7 mouse cellular contexts compared by ENCODE assay signal in the genomic region with DNA sequence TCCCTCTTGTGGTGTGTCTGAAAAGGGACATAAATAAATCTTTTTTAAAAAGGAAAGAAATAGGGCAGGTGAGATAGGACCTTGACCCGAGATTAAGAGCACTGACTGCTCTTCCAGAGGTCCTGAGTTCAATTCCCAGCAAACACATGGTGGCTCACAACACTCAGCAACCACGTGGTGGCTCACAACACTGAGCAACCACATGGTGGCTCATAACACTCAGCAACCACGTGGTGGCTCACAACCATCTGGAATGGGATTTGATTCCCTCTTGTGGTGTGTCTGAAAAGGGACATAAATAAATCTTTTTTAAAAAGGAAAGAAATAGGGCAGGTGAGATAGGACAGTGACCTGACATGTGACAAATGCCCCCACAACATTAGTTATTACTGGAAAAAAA. TPM values are rescaled to one million over a fixed set of nuclear protein-coding genes. Genes with fewer than 3 reads are reported as not detected.
A peak's percentile ranks its signal among the peaks of the same experiment; 100 is the strongest.
DNase-seq lines count a peak whose midpoint lies in the region; ATAC-seq and TF ChIP-seq lines count a peak whose summit lies in the region.
"Not testable (repeated sequence)": the region's sequence is repeated elsewhere in the genome, so short reads cannot be mapped to it uniquely, and the experiment has no call there.

No protein-coding gene starts in this region.

- not testable (repeated sequence) for H3K27ac ChIP-seq in gastrocnemius, adult 2 months; intestine, postnatal 0 days (ENCODE audit: low read depth, low read length); layer of hippocampus, adult 2 months; lung, postnatal 0 days (ENCODE audit: low read length); neural tube, embryonic 11.5 days (ENCODE audit: low read depth, low read length)

- TF ChIP-seq CTCF in gastrocnemius, adult 2 months (IDR thresholded peaks at IDR 0.05): peak; percentile 53
- peak; percentile 67 for TF ChIP-seq CTCF in intestine, postnatal 0 days (IDR thresholded peaks at IDR 0.05; ENCODE audit: low read depth)
- peak; percentile 47 for TF ChIP-seq CTCF in layer of hippocampus, adult 2 months (conservative IDR thresholded peaks at IDR 0.05)
- peak; percentile 71 for TF ChIP-seq CTCF in lung, postnatal 0 days (IDR thresholded peaks at IDR 0.05)

- not testable (repeated sequence) for H3K4me1 ChIP-seq in intestine, postnatal 0 days (replicated peaks; ENCODE audit: control insufficient read depth, insufficient read depth, low read length); lung, postnatal 0 days (ENCODE audit: insufficient read depth, low read depth, low read length); neural tube, embryonic 11.5 days (ENCODE audit: control insufficient read depth, insufficient read depth, low read length)

- TF ChIP-seq EP300 in lung, postnatal 0 days (IDR thresholded peaks at IDR 0.05): not testable (repeated sequence)

- not testable (repeated sequence) for H3K9ac ChIP-seq in intestine, postnatal 0 days (ENCODE audit: low read depth, low read length); lung, postnatal 0 days (replicated peaks; ENCODE audit: low read depth); neural tube, embryonic 11.5 days (ENCODE audit: low read length)

- ATAC-seq in intestine, postnatal 0 days; lung, postnatal 0 days; neural tube, embryonic 11.5 days (ENCODE audit: insufficient read depth, low FRiP score, low TSS enrichment): not testable (repeated sequence)

- WGBS in intestine, postnatal 0 days: 17% methylated on average over 3 of the region's 3 CpGs
- WGBS in lung, postnatal 0 days: 17% methylated on average over 3 of the region's 3 CpGs
- WGBS in neural tube, embryonic 11.5 days: 32% methylated on average over 3 of the region's 3 CpGs

- DNase-seq in NIH3T3 (ENCODE audit: low read depth): peak; percentile 47
- peak; percentile 65 for DNase-seq in embryo, embryonic 10 days (ENCODE audit: low spot score)
- not testable (repeated sequence) for DNase-seq in gastrocnemius, adult 2 months; layer of hippocampus, adult 2 months (ENCODE audit: low spot score in 2 of 2)
- DNase-seq in lung, postnatal 0 days (ENCODE audit: low spot score): peak; percentile 16
- peak; percentile 29 for DNase-seq in neural tube, embryonic 11.5 days (ENCODE audit: low spot score)

- not testable (repeated sequence) for H3K27me3 ChIP-seq in intestine, postnatal 0 days (replicated peaks; ENCODE audit: control insufficient read depth, insufficient read depth, low read length); lung, postnatal 0 days (replicated peaks; ENCODE audit: insufficient read depth, low read length); neural tube, embryonic 11.5 days (ENCODE audit: control insufficient read depth, insufficient read depth, low read length)

- not testable (repeated sequence) for H3K36me3 ChIP-seq in intestine, postnatal 0 days (ENCODE audit: control insufficient read depth, insufficient read depth); lung, postnatal 0 days (ENCODE audit: insufficient read depth, low read length); neural tube, embryonic 11.5 days (ENCODE audit: control insufficient read depth, insufficient read depth, low read length)

- intact Hi-C loops in gastrocnemius, adult 2 months (cut with DNase I): loop anchor here (5.0 kb wide), 1 partner anchor 233 kb away; no protein-coding TSS in a partner anchor

- H3K9me3 ChIP-seq in intestine, postnatal 0 days (ENCODE audit: control insufficient read depth); lung, postnatal 0 days (ENCODE audit: low read length); neural tube, embryonic 11.5 days (ENCODE audit: control insufficient read depth, low read length): not testable (repeated sequence)

- H3K4me3 ChIP-seq in gastrocnemius, adult 2 months; intestine, postnatal 0 days (ENCODE audit: low read depth, low read length); layer of hippocampus, adult 2 months; lung, postnatal 0 days (ENCODE audit: low read depth, low read length); neural tube, embryonic 11.5 days (ENCODE audit: low read depth, low read length): not testable (repeated sequence)

- H3K4me2 ChIP-seq in intestine, postnatal 0 days (replicated peaks; ENCODE audit: low read depth); lung, postnatal 0 days (replicated peaks; ENCODE audit: low read depth, low read length); neural tube, embryonic 11.5 days (ENCODE audit: low read depth): not testable (repeated sequence)

RNA-seq across cellular contexts. Expression of a gene that starts 36.3 kb away (rescaled TPM):
- total RNA-seq in gastrocnemius, adult 2 months (2021): 10 to 100 TPM; 21.9 to 23.2 TPM
- 217 and 219 TPM in 2 replicates for polyA plus RNA-seq in intestine, postnatal 0 days (2015; fragmentation: Nextera tagmentation; extraction: Ambion mirVana)
- 100 to 1,000 TPM; 111 to 147 TPM for total RNA-seq in layer of hippocampus, adult 2 months (2021)
- 127 and 133 TPM in 2 replicates for polyA plus RNA-seq in lung, postnatal 0 days (2015; fragmentation: Nextera tagmentation; extraction: Ambion mirVana)
- polyA plus RNA-seq in neural tube, embryonic 11.5 days (2014; fragmentation: Nextera tagmentation; extraction: Ambion mirVana): 78.1 and 80.5 TPM in 2 replicates
